Mouse (Mus musculus) limb, embryonic 15.5 days (tissue): ENCODE data around the gene Stxbp5l. TPM values are rescaled to one million over a fixed set of nuclear protein-coding genes. Genes with fewer than 3 reads are reported as not detected.
"Not testable (repeated sequence)": the region's sequence is repeated elsewhere in the genome, so short reads cannot be mapped to it uniquely, and the experiment has no call there.

Experiments used
- ATAC-seq: fragments of 200-750 bp; cut with Nextera tagmentation; 2 replicates; pipeline ENCODE4 v1.8.0; 2017; ENCODE audit warnings: low read depth, moderate TSS enrichment; ENCODE audit not compliant: insufficient number of reproducible peaks, low FRiP score, low TSS enrichment
- H3K27ac ChIP-seq: fragments of 300-500 bp; sonication (generic); 2 replicates; pipeline ENCODE4 v1.5.1; 2015; ENCODE audit warnings: moderate library complexity, mild to moderate bottlenecking, inconsistent platforms
- H3K27me3 ChIP-seq: fragments of 300-500 bp; sonication (generic); 2 replicates; pipeline ENCODE4 v1.6.1; 2015; ENCODE audit warnings: inconsistent platforms
- H3K36me3 ChIP-seq: fragments of 300-500 bp; sonication (generic); 2 replicates; pipeline ENCODE4 v1.6.1; 2015; ENCODE audit warnings: inconsistent platforms
- H3K4me1 ChIP-seq: fragments of 300-500 bp; sonication (generic); 2 replicates; pipeline ENCODE4 v1.6.1; 2015; ENCODE audit warnings: inconsistent platforms
- H3K4me2 ChIP-seq: fragments of 300-500 bp; sonication (generic); 2 replicates; pipeline ENCODE4 v1.6.1; 2015; ENCODE audit warnings: mild to moderate bottlenecking, inconsistent platforms
- H3K4me3 ChIP-seq: fragments of 300-500 bp; sonication (generic); 2 replicates; pipeline ENCODE4 v1.5.1; 2015; ENCODE audit warnings: mild to moderate bottlenecking, inconsistent platforms
- H3K9ac ChIP-seq: fragments of 300-500 bp; sonication (generic); 2 replicates; pipeline ENCODE4 v1.6.1; 2015; ENCODE audit warnings: inconsistent platforms
- H3K9me3 ChIP-seq: fragments of 300-500 bp; sonication (generic); 2 replicates; pipeline ENCODE4 v1.6.1; 2016; ENCODE audit warnings: inconsistent platforms
- WGBS: fragments of 180-500 bp; shearing (Covaris S2); methylation state at CpG from one replicate; pipeline ENCODE4 v1.1.7; 2015; 5-methylcytosine and 5-hydroxymethylcytosine counted together
- polyA plus RNA-seq: library from polyadenylated mRNA; unstranded; fragments of >200 nt; fragmentation: Nextera tagmentation; extraction: Ambion mirVana; gene quantifications from 2 replicates; pipeline ENCODE4 v1.2.1, GENCODE M21; 2015

Gene Stxbp5l
- polyA plus RNA-seq, 1 experiment from 2014 or later: 0.15 TPM

GRCm38 (mm10) chr16:37372716-37373115 lies 12.0 kb downstream of the Stxbp5l start:
- no peak overlapping the region for H3K9ac ChIP-seq
- 81% methylated on average over 1 of the region's 1 CpGs for WGBS
- H3K4me3 ChIP-seq: no peak overlapping the region
- no peaks in the 10 kb centered on the region for H3K4me1 ChIP-seq
- no peak overlapping the region for H3K4me2 ChIP-seq
- no peaks in the 10 kb centered on the region for H3K9me3 ChIP-seq
- no peaks in the 10 kb centered on the region for H3K36me3 ChIP-seq
- no peaks in the 10 kb centered on the region for H3K27me3 ChIP-seq
- H3K27ac ChIP-seq: no peak overlapping the region
- ATAC-seq: no peak

DNA sequence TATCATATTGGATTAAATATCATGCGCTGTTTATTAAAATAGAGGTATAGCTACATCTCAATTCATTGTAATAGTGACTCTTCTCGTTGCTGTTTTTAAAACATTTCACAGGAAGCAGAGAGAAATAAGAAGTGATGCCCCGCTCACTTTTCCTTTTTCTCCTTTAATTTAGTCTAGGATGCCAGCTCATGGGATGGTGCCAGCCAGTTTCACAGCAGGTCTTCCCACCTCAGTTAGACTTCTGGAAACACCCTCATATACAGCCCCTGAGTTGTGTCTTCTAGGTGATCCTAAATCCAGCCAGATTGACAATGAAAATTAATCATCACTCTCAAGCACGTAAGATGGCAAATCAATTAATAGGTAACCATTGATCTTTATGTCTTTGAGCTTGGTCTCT lies 17.3 kb downstream of the Stxbp5l start:
- Histone ChIP-seq H3K9ac (no peak overlapping the region), H3K36me3 (no peaks in the 10 kb centered on the region), H3K4me2 (no peak overlapping the region), H3K27me3 (no peaks in the 10 kb centered on the region), H3K4me3 (no peak overlapping the region), H3K27ac (no peak overlapping the region), H3K9me3 (no peaks in the 10 kb centered on the region), H3K4me1 (no peaks in the 10 kb centered on the region)
- WGBS: 88% methylated on average over 4 of the region's 4 CpGs
- no peak for ATAC-seq

- no peak for ATAC-seq
Measured at GRCm38 (mm10) chr16:37363958-37364357, 20.8 kb downstream of the Stxbp5l start.

DNA sequence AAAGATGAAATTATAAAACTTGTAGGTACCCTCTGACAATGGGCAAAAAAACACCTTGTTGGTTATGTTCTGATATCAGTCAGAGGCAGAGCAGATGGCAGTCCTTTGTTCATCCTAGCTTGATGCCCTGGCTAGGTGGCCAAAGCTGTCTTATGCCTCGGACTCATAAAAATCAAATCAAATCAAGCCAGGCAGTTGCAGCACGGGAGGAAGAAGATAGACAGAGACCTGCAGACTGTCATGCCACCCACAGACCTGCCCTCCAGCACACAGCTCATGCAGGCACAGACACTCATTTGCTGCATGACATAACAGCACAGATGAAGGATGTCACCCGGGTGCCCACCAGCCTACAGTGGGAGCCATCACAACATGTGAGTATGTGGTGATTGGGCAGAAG lies 29.1 kb downstream of the Stxbp5l start:
- 81% methylated on average over 3 of the region's 3 CpGs for WGBS
- H3K27me3 ChIP-seq: no peaks in the 10 kb centered on the region
- H3K36me3 ChIP-seq: no peaks in the 10 kb centered on the region
- ATAC-seq: no peak
- no peaks in the 10 kb centered on the region for H3K9me3 ChIP-seq
- no peaks in the 10 kb centered on the region for H3K4me1 ChIP-seq
- H3K9ac ChIP-seq: no peak overlapping the region
- H3K27ac ChIP-seq: no peak overlapping the region
- no peak overlapping the region for H3K4me2 ChIP-seq
- no peak overlapping the region for H3K4me3 ChIP-seq

More at GRCm38 (mm10) chr16:37363958-37364357, 20.8 kb downstream of the Stxbp5l start:
- no peaks in the 10 kb centered on the region for H3K36me3 ChIP-seq
- no peak overlapping the region for H3K9ac ChIP-seq
- H3K27ac ChIP-seq: no peak overlapping the region
- no peaks in the 10 kb centered on the region for H3K9me3 ChIP-seq
- no peak overlapping the region for H3K4me2 ChIP-seq
- H3K27me3 ChIP-seq: no peaks in the 10 kb centered on the region
- no peak overlapping the region for H3K4me3 ChIP-seq
- H3K4me1 ChIP-seq: no peaks in the 10 kb centered on the region
- 83% methylated on average over 2 of the region's 2 CpGs for WGBS

DNA sequence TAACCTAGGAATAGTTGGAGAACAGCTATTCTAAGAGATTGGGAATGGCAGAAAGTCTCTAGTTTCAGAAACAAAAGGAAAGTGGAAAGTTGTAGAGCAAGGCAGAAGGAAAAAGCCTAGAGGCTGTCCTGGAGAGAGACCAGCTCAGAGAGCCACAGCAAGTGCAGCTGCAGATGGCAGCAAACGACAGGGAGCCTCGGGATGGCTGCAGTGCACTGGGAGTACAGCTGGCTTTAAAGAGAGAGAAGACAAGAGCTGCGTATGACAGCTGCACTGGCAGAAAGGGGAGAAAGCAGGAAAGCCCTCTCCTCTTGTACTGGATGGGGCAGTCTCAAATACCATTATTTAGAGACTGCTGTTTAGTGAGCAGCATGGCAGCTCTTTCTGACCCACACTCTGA lies 37.7 kb downstream of the Stxbp5l start:
- Histone ChIP-seq H3K9ac (no peak overlapping the region), H3K4me1 (no peaks in the 10 kb centered on the region), H3K36me3 (no peaks in the 10 kb centered on the region), H3K4me3 (no peak overlapping the region), H3K4me2 (no peak overlapping the region), H3K27ac (no peak overlapping the region), H3K9me3 (no peaks in the 10 kb centered on the region), H3K27me3 (no peaks in the 10 kb centered on the region)
- WGBS: 13% methylated on average over 3 of the region's 3 CpGs
- ATAC-seq: no peak

GRCm38 (mm10) chr16:37344960-37345359 lies 39.8 kb downstream of the Stxbp5l start:
- no peak overlapping the region for H3K27ac ChIP-seq
- no peak overlapping the region for H3K4me3 ChIP-seq
- ATAC-seq: no peak

GRCm38 (mm10) chr16:37341446-37341845 lies 43.3 kb downstream of the Stxbp5l start:
- not testable (repeated sequence) for ATAC-seq, H3K9me3 ChIP-seq, H3K4me1 ChIP-seq, H3K9ac ChIP-seq, H3K27ac ChIP-seq, H3K4me3 ChIP-seq, H3K27me3 ChIP-seq, H3K4me2 ChIP-seq, H3K36me3 ChIP-seq

More at GRCm38 (mm10) chr16:37344960-37345359, 39.8 kb downstream of the Stxbp5l start:
- Histone ChIP-seq H3K9me3 (no peaks in the 10 kb centered on the region), H3K9ac (no peak overlapping the region), H3K36me3 (no peaks in the 10 kb centered on the region), H3K4me1 (no peaks in the 10 kb centered on the region), H3K4me2 (no peak overlapping the region), H3K27me3 (no peaks in the 10 kb centered on the region)
- 62% methylated on average over 2 of the region's 2 CpGs for WGBS

DNA sequence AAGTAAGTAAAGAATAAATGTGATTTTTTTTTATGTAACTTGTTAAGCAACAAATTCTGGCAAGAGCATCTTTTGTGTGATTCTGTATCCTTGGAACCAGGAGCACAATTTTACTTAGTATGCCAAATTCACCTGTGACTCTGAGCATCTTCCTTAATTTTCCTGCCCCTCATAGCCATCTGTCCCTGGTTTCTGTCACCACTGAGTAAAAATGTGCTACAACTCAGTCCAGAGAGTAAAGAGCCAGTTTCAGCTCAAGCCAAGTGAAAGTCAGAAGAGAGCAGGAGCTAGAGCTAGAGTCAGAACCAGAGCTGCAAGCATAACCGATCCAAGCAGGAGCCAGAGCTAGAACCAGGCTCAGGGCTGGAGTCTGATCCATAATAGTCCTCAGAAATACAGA lies 46.6 kb downstream of the Stxbp5l start:
- no peaks in the 10 kb centered on the region for H3K36me3 ChIP-seq
- no peaks in the 10 kb centered on the region for H3K9me3 ChIP-seq
- no peak overlapping the region for H3K9ac ChIP-seq
- no peak for ATAC-seq
- no peak overlapping the region for H3K4me3 ChIP-seq
- H3K27me3 ChIP-seq: no peaks in the 10 kb centered on the region
- no peak overlapping the region for H3K27ac ChIP-seq
- no peak overlapping the region for H3K4me2 ChIP-seq
- WGBS: 81% methylated on average over 1 of the region's 1 CpGs
- H3K4me1 ChIP-seq: no peaks in the 10 kb centered on the region

- H3K4me3 ChIP-seq: no peak overlapping the region
- 85% methylated on average over 1 of the region's 1 CpGs for WGBS
Measured at GRCm38 (mm10) chr16:37337529-37337928, 47.2 kb downstream of the Stxbp5l start.

GRCm38 (mm10) chr16:37304441-37304840 lies 80.3 kb downstream of the Stxbp5l start:
- Histone ChIP-seq H3K9ac (no peak overlapping the region), H3K4me3 (no peak overlapping the region), H3K27me3 (no peaks in the 10 kb centered on the region), H3K4me2 (no peak overlapping the region), H3K27ac (no peak overlapping the region), H3K36me3 (no peaks in the 10 kb centered on the region), H3K4me1 (no peaks in the 10 kb centered on the region), H3K9me3 (no peaks in the 10 kb centered on the region)
- ATAC-seq: no peak
- WGBS: 97% methylated on average over 1 of the region's 1 CpGs

More at GRCm38 (mm10) chr16:37337529-37337928, 47.2 kb downstream of the Stxbp5l start:
- Histone ChIP-seq H3K36me3 (no peaks in the 10 kb centered on the region), H3K27me3 (no peaks in the 10 kb centered on the region), H3K9me3 (no peaks in the 10 kb centered on the region), H3K9ac (no peak overlapping the region), H3K4me2 (no peak overlapping the region), H3K4me1 (no peaks in the 10 kb centered on the region), H3K27ac (no peak overlapping the region)
- ATAC-seq: no peak

DNA sequence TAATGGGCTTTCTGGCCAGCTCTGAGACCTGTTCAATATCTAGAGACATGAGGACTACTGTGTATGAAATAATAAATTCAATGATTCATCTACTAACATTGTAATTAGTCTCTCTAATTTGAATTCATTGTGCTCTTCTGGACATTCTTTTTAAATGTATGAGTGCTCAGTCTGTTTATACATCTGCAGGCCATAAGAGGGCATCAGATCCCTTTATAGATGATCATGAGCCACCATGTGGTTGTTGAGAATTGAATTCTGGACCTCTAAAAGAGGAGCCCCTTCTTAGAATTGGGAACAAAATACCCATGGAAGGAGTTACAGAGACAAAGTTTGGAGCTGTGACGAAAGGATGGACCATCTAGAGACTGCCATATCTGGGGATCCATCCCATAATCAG lies 92.2 kb downstream of the Stxbp5l start:
- Histone ChIP-seq H3K9me3 (no peaks in the 10 kb centered on the region), H3K4me3 (no peak overlapping the region), H3K4me1 (no peaks in the 10 kb centered on the region), H3K36me3 (no peaks in the 10 kb centered on the region), H3K27ac (no peak overlapping the region), H3K4me2 (no peak overlapping the region), H3K27me3 (no peaks in the 10 kb centered on the region), H3K9ac (no peak overlapping the region)
- ATAC-seq: no peak
- 59% methylated on average over 1 of the region's 1 CpGs for WGBS

DNA sequence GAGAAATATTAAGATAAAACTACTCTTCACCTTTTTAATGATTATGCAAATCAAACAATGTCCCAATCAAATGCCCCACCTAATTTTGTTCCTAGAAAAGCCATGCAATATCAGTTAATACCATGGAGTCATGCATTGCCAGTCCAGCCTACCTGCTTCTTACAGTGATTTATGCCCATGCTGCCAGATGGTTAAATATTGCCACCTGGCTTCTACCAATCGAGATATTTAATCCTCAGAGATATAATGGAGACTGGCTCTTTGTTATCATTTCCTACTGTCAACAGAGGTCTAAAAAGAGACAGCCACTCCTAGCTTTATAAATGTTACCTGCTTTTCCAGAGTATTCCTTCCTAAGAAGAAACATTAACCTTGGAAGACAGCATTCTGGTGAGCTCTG lies 104.6 kb downstream of the Stxbp5l start:
- no peaks in the 10 kb centered on the region for H3K27me3 ChIP-seq
- no peaks in the 10 kb centered on the region for H3K36me3 ChIP-seq
- 43% methylated on average over 1 of the region's 1 CpGs for WGBS
- H3K9me3 ChIP-seq: no peaks in the 10 kb centered on the region
- no peak overlapping the region for H3K9ac ChIP-seq
- H3K4me3 ChIP-seq: no peak overlapping the region
- H3K4me1 ChIP-seq: no peaks in the 10 kb centered on the region
- H3K4me2 ChIP-seq: no peak overlapping the region
- no peak for ATAC-seq
- H3K27ac ChIP-seq: no peak overlapping the region

DNA sequence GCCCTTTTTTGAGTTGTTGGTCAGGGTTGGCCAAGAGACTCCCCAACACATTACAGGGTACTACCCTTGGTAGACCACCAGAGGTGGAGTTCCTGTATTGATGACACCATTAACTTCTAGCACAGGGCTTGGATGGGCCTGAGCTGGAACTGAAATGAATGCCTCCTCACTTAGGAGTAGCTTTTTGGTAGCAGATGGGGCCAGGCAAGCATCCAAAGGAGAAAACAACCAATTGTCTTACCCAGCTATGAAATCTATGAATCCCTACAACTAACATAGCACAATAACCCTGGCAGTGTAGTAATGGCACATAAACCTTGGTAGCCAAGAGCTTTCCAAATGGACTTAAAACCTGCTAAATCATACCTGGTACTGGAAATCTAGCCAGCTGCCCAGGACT lies 111.1 kb downstream of the Stxbp5l start:
- no peaks in the 10 kb centered on the region for H3K9me3 ChIP-seq
- H3K4me1 ChIP-seq: no peaks in the 10 kb centered on the region
- no peak for ATAC-seq
- H3K4me2 ChIP-seq: no peak overlapping the region
- H3K4me3 ChIP-seq: no peak overlapping the region
- H3K27ac ChIP-seq: no peak overlapping the region
- no peak overlapping the region for H3K9ac ChIP-seq
- no peaks in the 10 kb centered on the region for H3K36me3 ChIP-seq
- H3K27me3 ChIP-seq: no peaks in the 10 kb centered on the region
